Mouse (Mus musculus): ENCODE measurements around the gene 1700001O22Rik. TPM values are rescaled to one million over a fixed set of nuclear protein-coding genes. Genes with fewer than 3 reads are reported as not detected.

Gene 1700001O22Rik
- polyA plus RNA-seq, 1 experiment: 4.7 TPM

- TF ChIP-seq POLR2A (IDR thresholded peaks at IDR 0.05; ENCODE audit: borderline replicate concordance, insufficient read depth, low read length): no peak
- no peak for TF ChIP-seq CTCF (IDR thresholded peaks at IDR 0.05; ENCODE audit: borderline replicate concordance, insufficient read depth, low read depth, low read length)
- no peak overlapping the region for H3K4me3 ChIP-seq (replicated peaks; ENCODE audit: insufficient read depth, low read depth, low read length)
- no peaks in the 10 kb centered on the region; the same call in 1 of the 2 replicates for H3K4me1 ChIP-seq (ENCODE audit: control insufficient read depth, insufficient read depth, low read length)
- WGBS: 27% methylated on average over 5 of the region's 5 CpGs
- no peaks in the 10 kb centered on the region for H3K27me3 ChIP-seq (ENCODE audit: control insufficient read depth, insufficient read depth, low read length)
- no peak overlapping the region for H3K27ac ChIP-seq (ENCODE audit: insufficient read depth, low read length)
- no peak for DNase-seq
These were observed 37.0 kb downstream of the 1700001O22Rik start for GRCm38 (mm10) chr2:30766446-30766845.

GRCm38 (mm10) chr2:30760706-30761105, 42.8 kb downstream of the 1700001O22Rik start:
- H3K4me1 ChIP-seq (ENCODE audit: control insufficient read depth, insufficient read depth, low read length): no peaks in the 10 kb centered on the region
- H3K27me3 ChIP-seq (ENCODE audit: control insufficient read depth, insufficient read depth, low read length): no peaks in the 10 kb centered on the region
- no peak overlapping the region for H3K4me3 ChIP-seq (replicated peaks; ENCODE audit: insufficient read depth, low read depth, low read length)
- 64% methylated on average over 6 of the region's 6 CpGs for WGBS
- TF ChIP-seq CTCF (IDR thresholded peaks at IDR 0.05; ENCODE audit: borderline replicate concordance, insufficient read depth, low read depth, low read length): no peak
- TF ChIP-seq POLR2A (IDR thresholded peaks at IDR 0.05; ENCODE audit: borderline replicate concordance, insufficient read depth, low read length): no peak
- DNase-seq: no peak
- no peak overlapping the region for H3K27ac ChIP-seq (ENCODE audit: insufficient read depth, low read length)

GRCm38 (mm10) chr2:30759858-30760547, 43.5 kb downstream of the 1700001O22Rik start:
- WGBS: 77% methylated on average over 10 of the region's 10 CpGs
- no peaks in the 10 kb centered on the region for H3K4me1 ChIP-seq (ENCODE audit: control insufficient read depth, insufficient read depth, low read length)
- no peak for TF ChIP-seq CTCF (IDR thresholded peaks at IDR 0.05; ENCODE audit: borderline replicate concordance, insufficient read depth, low read depth, low read length)
- TF ChIP-seq POLR2A (IDR thresholded peaks at IDR 0.05; ENCODE audit: borderline replicate concordance, insufficient read depth, low read length): no peak
- H3K27me3 ChIP-seq (ENCODE audit: control insufficient read depth, insufficient read depth, low read length): no peaks in the 10 kb centered on the region
- H3K27ac ChIP-seq (ENCODE audit: insufficient read depth, low read length): no peak overlapping the region
- DNase-seq: peak in 1 of 2 experiments; percentile 22
- no peak overlapping the region for H3K4me3 ChIP-seq (replicated peaks; ENCODE audit: insufficient read depth, low read depth, low read length)

GRCm38 (mm10) chr2:30759442-30759841, 44.0 kb downstream of the 1700001O22Rik start:
- no peak for DNase-seq
- 68% methylated on average over 4 of the region's 4 CpGs for whole genome bisulfite sequencing
- H3K27ac ChIP-seq (ENCODE audit: insufficient read depth, low read length): no peak overlapping the region
- no peaks in the 10 kb centered on the region for H3K4me1 ChIP-seq (ENCODE audit: control insufficient read depth, insufficient read depth, low read length)
- H3K27me3 ChIP-seq (ENCODE audit: control insufficient read depth, insufficient read depth, low read length): no peaks in the 10 kb centered on the region
- TF ChIP-seq CTCF (IDR thresholded peaks at IDR 0.05; ENCODE audit: borderline replicate concordance, insufficient read depth, low read depth, low read length): no peak
- no peak for TF ChIP-seq POLR2A (IDR thresholded peaks at IDR 0.05; ENCODE audit: borderline replicate concordance, insufficient read depth, low read length)
- H3K4me3 ChIP-seq (replicated peaks; ENCODE audit: insufficient read depth, low read depth, low read length): no peak overlapping the region

GRCm38 (mm10) chr2:30759088-30759374, 44.4 kb downstream of the 1700001O22Rik start:
- DNase-seq: no peak

GRCm38 (mm10) chr2:30758341-30759087, 44.9 kb downstream of the 1700001O22Rik start:
- Histone ChIP-seq H3K4me1 (ENCODE audit: control insufficient read depth, insufficient read depth, low read length) (no peaks in the 10 kb centered on the region), H3K27ac (ENCODE audit: insufficient read depth, low read length) (no peak overlapping the region), H3K4me3 (replicated peaks; ENCODE audit: insufficient read depth, low read depth, low read length) (no peak overlapping the region), H3K27me3 (ENCODE audit: control insufficient read depth, insufficient read depth, low read length) (no peaks in the 10 kb centered on the region)
- WGBS: 21% methylated on average over 17 of the region's 17 CpGs
- peak; percentile 40 for DNase-seq
- TF ChIP-seq POLR2A (IDR thresholded peaks at IDR 0.05; ENCODE audit: borderline replicate concordance, insufficient read depth, low read length) (no peak), CTCF (IDR thresholded peaks at IDR 0.05; ENCODE audit: borderline replicate concordance, insufficient read depth, low read depth, low read length) (no peak)

More at GRCm38 (mm10) chr2:30759088-30759374, 44.4 kb downstream of the 1700001O22Rik start:
- no peaks in the 10 kb centered on the region for H3K27me3 ChIP-seq (ENCODE audit: control insufficient read depth, insufficient read depth, low read length)
- WGBS: 75% methylated on average over 4 of the region's 4 CpGs
- H3K4me1 ChIP-seq (ENCODE audit: control insufficient read depth, insufficient read depth, low read length): no peaks in the 10 kb centered on the region
- H3K4me3 ChIP-seq (replicated peaks; ENCODE audit: insufficient read depth, low read depth, low read length): no peak overlapping the region
- TF ChIP-seq CTCF (IDR thresholded peaks at IDR 0.05; ENCODE audit: borderline replicate concordance, insufficient read depth, low read depth, low read length) (no peak), POLR2A (IDR thresholded peaks at IDR 0.05; ENCODE audit: borderline replicate concordance, insufficient read depth, low read length) (no peak)
- no peak overlapping the region for H3K27ac ChIP-seq (ENCODE audit: insufficient read depth, low read length)

GRCm38 (mm10) chr2:30756962-30757715, 46.3 kb downstream of the 1700001O22Rik start:
- WGBS: 90% methylated on average over 10 of the region's 10 CpGs
- Histone ChIP-seq H3K27ac (ENCODE audit: insufficient read depth, low read length) (no peak overlapping the region), H3K27me3 (ENCODE audit: control insufficient read depth, insufficient read depth, low read length) (no peaks in the 10 kb centered on the region), H3K4me3 (replicated peaks; ENCODE audit: insufficient read depth, low read depth, low read length) (no peak overlapping the region), H3K4me1 (ENCODE audit: control insufficient read depth, insufficient read depth, low read length) (no peaks in the 10 kb centered on the region)
- TF ChIP-seq CTCF (IDR thresholded peaks at IDR 0.05; ENCODE audit: borderline replicate concordance, insufficient read depth, low read depth, low read length): no peak
- DNase-seq: no peak
